In the genomic region with DNA sequence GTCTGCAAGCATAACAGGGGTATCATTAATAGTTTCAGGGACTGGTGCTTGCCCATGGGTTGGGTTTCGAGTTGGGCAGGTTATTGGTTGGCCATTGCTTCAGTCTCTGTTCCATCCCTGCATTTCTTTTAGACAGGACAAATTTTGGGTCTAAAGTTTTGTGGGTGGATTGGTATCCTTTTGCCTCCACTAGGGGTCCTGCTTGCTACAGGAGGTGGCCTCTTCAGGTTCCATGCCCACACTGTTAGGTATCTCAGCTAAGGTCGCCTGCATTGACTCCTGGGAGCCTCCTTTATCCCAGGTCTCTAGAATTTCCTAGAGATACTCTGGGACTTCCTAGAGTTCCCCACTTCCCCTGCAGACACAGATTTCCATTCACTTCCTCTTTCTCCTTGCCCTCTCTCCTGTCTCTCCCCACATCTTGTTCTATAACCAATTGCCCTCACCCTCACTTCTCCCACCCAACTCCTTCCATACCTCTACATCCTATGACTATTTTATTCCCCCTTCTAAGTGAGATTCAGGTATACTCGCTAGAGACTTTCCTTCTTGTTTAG, we compare ENCODE assay signal across 17 mouse cellular contexts.
DNase-seq lines count a peak whose midpoint lies in the region; ATAC-seq lines count a peak whose summit lies in the region.
"Had no signal": no experiment of that assay in that cellular context is flagged by ENCODE, and none has a peak within 500 bp of the region (broad histone marks: within the 10 kb centered on the region; RNA-seq: fewer than 3 reads in every experiment).

No protein-coding gene starts in this region.

- 0 out of 2 replicates have a peak, but pooled peaks have one; percentile 35 for ATAC-seq in megakaryocyte, adult 5-6 weeks (ENCODE audit: poor library complexity, severe bottlenecking)
- ATAC-seq: activated CD4-positive, CD25-positive, alpha-beta regulatory T cell, adult 4 months; CD4-positive, CD25-positive, alpha-beta regulatory T cell, adult 4 months; forebrain, embryonic 16.5 days; intestine, embryonic 16.5 days; midbrain, embryonic 16.5 days had no signal

- DNase-seq in layer of hippocampus, adult 11-12 months (ENCODE audit: low spot score) = peak; percentile 2
- no peak for DNase-seq in layer of hippocampus, adult 9-10 months (ENCODE audit: low spot score)
- DNase-seq in ES-CJ7 (ENCODE audit: low read depth, low spot score) (peak; percentile 33), WW6 (ENCODE audit: low read depth, low spot score) (peak; percentile 4)
- DNase-seq in frontal cortex, postnatal 14 days (ENCODE audit: low spot score in 2 of 2) = no peak
- no peak for DNase-seq in lung, postnatal 14 days
- DNase-seq: adrenal gland, postnatal 25 days; cerebellum, adult 8-10 months; gastrocnemius, postnatal 10 days; kidney, postnatal 10 days; thymus, adult 2 months had no signal

Comparison
In these comparisons a context has a peak if more than half of its experiments do, and no peak if none do; other contexts are left out.
1. DNase-seq: peak in layer of hippocampus, adult 11-12 months (single experiment), ES-CJ7 (single experiment) and WW6 (single experiment); none in layer of hippocampus, adult 9-10 months (single experiment), frontal cortex, postnatal 14 days (0 of 2) and lung, postnatal 14 days (single experiment).